Mouse (Mus musculus): ENCODE measurements around the gene 1700025F22Rik.

DNA sequence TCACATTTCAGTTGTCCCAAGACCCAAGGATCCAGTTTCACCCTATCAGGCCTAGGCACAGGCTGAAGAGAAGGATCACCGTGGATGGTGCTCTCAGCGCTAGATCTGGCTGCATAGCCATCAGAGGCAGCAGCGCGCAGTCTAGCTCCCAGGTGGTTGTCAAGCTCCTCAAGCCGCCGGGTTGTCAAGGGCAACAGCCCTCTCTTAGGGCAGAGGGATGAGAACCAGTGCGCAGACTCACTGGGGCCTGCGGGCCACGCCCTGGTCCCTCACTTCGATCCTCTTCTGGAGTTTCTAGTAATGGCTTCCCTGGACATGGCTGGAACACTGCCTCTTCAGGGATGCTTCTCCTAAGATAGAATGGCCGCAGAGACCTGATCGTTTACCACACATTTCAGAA, 31.4 kb upstream of the 1700025F22Rik start, which contains the start of gene Ms4a13:
- TF ChIP-seq CTCF (IDR thresholded peaks at IDR 0.05; ENCODE audit: low read depth, low read length) (no peak), POLR2A (IDR thresholded peaks at IDR 0.05; ENCODE audit: extremely low read depth, insufficient read depth, low read length) (no peak)

All from liver, adult 2 months (tissue).